Mouse (Mus musculus) heart, postnatal 10 days (tissue): ENCODE measurements at regions not wholly inside any gene's neighbourhood (a gene's known extent, or its start where the extent isn't known, plus 50 kb on each side); places are given as distances from the start of the nearest gene placed in this dataset.
A peak's percentile ranks its signal among the peaks of the same experiment; 100 is the strongest.
"Not testable (repeated sequence)": the region's sequence is repeated elsewhere in the genome, so short reads cannot be mapped to it uniquely, and the experiment has no call there.

ENCODE experiments used
- DNase-seq, 2 experiments: peaks; one replicate each; pipeline ENCODE4 v3.0.0; 2021
- intact Hi-C: fragments of 180-260 bp; cut with DNase I; formaldehyde crosslinking; loops from one replicate; pipeline ENCODE4 v1.15.1; 2025

DNA sequence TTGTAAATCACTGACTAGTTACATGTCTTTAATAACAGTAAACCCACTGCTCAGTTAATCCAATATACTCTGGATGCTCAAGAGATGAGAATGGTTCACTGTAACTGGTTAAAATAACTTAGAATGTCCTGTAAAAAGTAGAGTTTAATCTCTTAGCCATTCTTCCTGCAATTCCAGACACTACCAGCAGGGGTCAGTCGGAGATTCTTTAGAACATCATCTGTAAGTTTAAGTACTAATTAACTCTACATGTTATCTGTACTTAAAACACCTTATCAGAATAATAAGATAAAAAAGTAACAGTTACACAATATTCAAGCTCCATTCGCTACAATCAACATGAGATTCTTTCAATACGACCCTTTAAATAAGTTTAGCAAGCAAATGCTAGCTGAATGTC is 58.7 kb upstream of the Olig3 start:
- peak in 1 of 2 experiments; percentile 11 for DNase-seq
- intact Hi-C loops, result loop anchor here (5.0 kb wide), 2 partner anchors 220 to 395 kb away; no protein-coding TSS in a partner anchor

DNA sequence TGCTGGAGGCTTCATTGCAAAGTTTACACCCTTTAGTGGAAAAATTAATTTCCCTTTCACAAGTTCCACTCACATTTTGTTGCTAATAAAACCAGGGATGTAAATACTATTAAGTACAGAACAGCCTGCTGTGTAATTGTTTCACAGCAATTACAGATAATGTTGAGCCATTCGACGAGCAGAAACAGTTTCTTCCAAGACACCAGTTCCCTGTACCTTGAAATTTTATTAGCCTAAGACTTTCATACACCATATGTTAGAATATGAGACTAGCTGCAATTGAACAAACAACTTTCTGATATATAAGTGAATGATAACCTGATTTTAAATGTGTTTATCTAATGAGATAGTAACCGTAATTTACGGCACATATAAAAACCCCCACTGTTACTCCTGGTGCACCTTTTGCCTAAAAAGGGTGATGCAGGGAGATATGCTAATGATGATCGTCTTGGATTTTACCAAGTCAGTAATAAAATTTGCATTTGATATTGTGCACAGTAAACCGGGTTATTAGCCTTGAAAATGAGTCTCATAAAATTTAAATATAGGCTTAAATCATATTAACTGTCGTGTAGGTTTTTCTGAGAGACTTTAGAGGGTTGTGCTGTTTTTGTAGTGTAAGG is 60.8 kb upstream of the Olig3 start:
- intact Hi-C loops, result loop anchor here (5.0 kb wide), 2 partner anchors 222 to 397 kb away; no protein-coding TSS in a partner anchor
- no peak for DNase-seq

DNA sequence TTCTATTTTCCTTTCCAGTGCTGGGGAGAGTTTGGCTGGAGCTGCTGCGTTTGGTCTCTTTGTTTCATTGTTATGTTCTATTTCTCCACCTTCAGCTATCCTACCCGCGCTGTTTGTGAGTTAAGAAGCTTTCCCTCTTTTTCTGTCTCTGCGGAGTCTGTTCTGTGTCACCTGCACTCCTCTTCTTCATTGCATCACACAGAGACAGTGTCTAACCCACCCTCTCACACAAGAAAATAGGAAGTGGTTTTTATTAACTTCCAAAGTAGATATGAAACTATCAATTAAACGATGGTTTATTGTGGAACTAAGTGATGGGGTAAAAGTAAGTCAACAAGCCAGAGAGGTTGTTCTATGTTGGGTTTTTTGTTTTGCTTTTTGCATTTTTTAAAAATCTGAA is 64.9 kb upstream of the Olig3 start:
- no peak for DNase-seq
- intact Hi-C loops, result no loop called here

DNA sequence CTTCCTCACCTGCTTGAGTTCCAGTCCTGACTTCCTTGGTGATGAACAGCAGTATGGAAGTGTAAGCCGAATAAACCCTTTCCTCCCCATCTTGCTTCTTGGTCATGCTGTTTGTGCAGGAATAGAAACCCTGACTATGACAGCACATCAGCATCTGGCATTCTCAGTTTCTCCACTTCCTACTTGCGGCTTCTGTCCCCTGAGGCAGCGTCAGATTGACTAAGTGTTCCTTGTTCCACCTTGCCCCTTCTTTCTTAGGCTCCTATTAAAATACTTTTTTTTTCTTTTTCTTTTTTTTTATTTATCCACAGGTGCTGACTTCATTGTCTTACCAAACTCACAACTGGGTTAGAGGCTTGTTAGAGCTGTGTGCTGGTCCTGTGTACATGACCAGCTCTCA is 65.3 kb upstream of the Olig3 start:
- intact Hi-C loops, DNase-seq: not testable (repeated sequence)

DNA sequence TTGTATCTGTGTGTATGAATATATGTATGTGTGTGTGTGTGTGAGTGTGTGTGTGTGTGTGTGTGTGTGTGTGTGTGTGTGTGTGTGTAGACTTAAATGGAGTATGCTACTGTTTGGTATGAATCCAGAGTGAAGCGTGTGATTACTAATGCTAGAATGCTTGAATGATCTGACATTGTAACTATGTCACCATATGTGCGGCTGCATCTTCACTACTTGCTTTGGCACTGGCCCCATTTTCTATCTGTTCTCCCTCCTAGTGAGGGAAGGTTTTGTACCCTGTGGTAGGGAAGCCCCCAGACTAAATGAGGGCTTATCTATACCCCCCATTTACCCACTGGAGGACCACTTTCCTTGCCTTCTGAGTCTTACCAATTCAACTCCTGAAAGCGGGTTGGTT is 74.2 kb upstream of the Olig3 start:
- DNase-seq, result no peak
- intact Hi-C loops, result no loop called here

DNA sequence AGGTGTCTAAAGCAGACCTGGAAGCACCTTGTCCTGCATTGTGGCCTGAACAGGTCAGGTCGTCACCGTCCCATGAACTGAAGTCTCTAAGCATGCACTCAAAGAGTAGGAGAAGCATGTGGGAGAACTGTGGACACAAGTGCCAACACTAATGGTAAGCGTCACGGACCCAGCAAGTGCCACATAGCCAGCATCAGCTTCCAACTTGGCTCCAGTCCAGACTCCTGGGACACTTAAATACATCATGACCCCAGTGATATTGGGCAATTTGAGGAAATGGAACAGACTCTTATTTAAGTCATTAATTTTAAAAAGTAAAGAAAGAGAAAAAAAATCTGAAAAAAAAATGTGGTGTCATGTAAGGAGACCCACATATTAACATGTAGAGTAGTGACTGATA is 75.3 kb upstream of the Olig3 start:
- intact Hi-C loops, result no loop called here
- DNase-seq, result no peak

DNA sequence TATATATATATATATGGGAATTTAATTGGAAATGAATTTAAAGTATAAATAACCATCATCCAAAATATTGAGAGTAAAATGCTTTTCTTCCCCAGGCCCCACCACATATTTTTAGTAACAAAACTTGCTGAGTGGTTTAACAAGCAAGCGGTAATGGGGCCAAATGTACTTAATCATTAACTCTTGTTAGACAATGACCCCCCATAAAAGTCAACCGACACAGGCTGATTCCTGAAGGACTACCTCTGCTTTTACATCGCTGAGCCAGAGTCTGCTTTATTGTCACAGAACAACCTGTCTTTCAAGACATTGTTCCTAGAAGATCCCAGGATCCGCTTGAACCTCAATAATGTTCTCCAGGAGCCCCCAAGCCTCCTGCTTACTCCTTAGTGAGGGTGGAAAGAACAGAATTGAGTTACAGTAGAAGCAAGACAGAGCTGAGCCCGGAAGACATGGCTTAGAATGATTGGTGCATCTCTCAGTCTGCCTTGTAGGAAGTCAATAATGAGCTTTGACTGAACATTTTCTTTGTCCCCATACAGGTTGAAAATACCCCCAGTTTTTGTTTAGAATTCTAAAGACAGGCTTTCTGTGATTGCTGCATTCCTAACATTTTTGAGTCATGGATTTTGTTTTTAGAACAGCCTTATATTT is 78.0 kb upstream of the Olig3 start:
- no peak for DNase-seq
- intact Hi-C loops, result no loop called here

DNA sequence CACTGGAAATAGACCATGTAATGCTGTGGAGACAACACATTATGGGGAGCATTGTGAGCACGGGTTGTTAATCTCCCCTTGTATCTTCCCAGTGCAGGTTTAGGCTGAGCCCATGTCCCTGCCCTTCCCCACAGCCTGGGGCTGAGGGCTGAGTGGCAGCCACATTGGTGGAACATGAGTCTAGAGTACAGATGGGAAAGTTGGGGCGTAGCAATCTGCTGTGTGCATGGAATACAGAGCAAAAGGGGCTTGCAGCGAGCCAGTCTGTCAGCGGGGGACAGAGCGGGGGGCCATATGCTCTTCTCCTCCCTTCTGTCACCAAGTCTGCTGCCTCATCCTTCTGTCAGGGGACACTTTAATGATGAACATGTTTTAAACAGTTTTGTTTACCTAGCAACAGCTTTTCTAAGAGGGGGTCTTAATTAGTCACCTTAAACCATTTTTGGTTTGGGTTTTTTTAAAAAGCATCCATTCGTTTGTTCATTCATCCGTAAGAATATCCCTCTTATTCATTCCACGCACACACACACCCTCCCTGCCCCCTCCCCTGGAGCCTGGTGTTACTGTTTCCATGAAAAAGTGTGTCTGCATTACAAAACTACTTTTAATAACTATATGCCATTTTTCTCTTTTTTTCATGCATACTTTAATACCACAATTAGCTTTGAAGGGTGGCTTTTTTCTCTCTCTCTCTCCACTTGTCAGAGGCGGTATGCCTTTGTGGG is 79.1 kb upstream of the Olig3 start:
- intact Hi-C loops, result no loop called here
- no peak for DNase-seq

DNA sequence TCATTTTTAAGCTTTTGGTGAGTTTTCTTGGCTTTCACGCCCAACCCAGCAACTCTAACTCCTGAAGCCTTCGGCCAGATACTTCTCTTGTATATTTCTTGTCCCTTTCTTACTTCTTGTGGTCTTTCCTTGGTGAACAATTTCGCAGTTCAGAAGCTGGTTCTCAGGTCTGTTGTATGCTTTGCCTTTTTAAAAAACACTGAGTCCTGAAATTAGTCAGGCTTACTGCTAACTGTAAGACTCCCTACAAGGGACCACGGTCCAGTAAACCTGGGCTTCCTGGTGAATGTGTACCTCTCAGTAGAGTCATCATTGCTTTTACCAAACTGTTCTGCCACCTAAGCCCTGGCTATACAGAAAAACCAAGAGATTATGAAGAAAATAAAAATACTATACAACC is 81.3 kb upstream of the Olig3 start:
- intact Hi-C loops, result no loop called here
- no peak for DNase-seq

DNA sequence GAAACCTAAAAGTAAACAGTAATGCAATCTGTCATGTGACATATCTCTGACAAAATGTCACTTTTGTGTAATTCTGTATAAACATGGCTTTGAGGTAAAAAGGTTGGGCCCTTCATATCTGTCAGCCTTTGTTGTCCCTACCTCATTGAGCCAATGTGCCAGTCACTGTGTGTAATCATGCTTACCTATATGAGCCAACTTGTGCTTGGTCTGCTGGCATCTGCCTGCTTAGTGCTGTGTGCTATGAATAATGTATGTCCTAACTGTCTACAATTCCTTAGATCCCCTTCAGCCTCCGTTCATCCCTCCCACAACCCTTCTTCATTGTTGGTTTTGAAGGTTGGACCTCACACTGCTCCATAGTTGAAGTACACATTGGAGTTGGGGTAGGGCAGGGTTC is 86.9 kb upstream of the Olig3 start:
- intact Hi-C loops, result no loop called here
- no peak for DNase-seq

DNA sequence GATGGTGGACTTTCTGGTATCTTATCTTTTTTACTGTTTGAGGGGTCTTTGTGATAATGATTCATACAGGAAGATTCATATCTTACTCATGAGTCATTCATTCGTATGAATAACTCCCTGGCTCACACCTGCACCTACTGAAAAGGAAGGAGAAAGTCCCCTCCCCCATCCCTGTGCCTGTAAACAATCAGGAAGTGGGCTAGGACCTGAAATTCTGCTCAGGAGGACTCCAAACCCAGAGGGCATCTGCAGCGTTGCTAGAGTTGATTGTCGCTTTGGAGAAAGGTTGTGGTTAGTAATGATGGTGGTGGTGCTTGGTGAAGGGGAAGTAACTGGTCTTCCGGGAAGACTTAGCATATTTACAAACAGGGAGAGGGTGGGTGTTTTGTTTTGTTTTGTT is 88.3 kb upstream of the Olig3 start:
- intact Hi-C loops, result no loop called here
- DNase-seq, result no peak

DNA sequence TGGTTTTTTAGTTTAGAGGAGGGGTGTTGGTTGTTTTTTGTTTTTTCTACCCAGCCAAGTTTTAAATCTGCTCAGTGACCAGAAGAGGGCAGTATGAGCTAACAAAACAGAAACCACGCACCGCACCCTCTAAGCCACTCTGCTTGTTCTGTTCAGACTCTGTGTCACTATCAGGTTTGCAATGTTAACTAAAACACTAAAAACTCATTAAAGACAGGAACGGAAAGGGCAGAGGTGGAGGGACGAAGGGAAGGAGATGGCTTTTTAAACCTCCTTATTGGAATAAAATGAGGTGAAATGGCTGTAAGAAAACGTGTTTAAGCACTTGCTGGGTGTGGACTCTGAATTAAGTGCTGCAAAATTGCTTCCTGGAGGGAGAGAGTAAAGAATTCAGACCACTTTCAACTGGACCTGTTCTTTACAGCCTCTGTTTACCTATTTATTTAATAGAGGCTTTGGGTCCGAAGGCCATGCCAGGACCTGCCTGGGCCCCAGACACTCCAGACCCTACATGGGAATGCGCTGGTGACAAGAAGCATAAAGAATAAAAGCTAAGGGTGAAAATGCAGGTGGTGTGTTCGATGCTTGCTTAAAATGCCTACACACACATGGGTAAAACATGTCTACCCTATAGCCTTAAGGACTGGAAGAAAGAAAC is 116.1 kb upstream of the Olig3 start:
- intact Hi-C loops, result loop anchor here (1.0 to 5.0 kb wide), 5 partner anchors 277 to 667 kb away; partner anchors contain the start of gene Pex7
- DNase-seq, result peak; percentile 47 to 64

DNA sequence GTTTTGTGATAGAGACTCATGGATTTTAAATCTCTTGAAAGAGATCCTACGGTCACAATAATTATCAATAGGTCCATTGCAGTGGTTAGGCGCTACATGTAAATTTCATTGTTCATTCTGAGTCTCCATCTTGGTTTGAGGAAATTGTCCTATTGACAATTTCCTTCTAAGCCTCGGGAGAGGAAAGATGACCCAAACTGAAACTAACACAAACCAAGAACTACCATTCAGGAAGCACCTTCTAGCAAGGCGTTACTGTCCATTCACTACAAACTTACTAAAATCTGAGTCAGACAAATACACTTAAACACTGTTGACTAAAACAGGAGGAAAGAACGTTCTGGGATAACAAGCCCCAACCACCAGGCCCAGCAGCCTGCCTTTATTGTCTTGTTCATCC is 140.1 kb upstream of the Olig3 start:
- DNase-seq, result no peak
- intact Hi-C loops, result no loop called here

DNA sequence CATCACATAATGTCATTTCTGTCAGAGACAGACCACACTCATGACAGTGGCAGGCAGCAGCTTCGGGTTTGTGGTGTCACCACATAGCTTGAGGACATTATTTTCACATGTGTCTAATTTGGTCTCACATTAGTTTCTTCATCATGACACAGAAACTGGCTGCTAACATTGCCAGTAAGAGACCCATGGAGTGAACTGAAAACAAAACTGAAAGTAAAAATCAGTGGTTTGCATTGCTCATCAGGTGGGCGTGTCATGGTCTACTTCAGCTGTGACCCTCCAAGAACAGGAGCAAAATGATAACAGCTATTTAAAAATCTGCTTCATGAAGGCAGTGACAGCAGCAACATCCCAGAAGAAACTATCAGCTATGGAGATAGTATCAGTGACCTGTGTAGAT is 146.6 kb upstream of the Olig3 start:
- intact Hi-C loops, result no loop called here
- no peak for DNase-seq

DNA sequence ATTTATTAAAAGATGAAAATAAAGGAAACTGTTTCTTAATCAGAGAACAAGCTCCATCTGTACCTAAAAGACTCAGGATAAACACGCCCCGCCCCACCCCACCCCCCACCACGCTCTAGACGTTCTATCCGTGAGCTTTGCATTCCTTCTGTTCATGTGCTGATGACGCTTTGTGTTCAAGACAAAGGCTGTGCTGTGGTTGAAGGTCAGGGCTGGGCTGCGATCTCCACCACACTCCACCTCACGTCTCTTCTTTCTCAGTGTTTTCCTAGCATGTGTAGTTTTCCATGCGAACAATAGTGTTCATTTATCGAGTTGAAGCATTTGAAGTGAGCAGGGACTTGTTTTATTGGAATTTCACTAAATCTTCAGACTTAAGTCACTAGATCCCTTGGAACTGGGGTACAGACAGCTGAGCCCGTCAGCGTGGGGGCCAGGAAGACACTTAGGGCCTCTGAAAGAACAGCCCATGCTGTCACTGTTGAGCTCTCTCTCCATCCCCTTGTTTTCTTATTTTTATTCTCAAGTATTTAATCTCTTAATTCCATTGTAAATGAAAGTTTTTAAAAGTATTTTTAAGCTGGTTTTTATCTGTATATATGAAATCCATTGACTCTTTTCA is 148.1 kb upstream of the Olig3 start:
- intact Hi-C loops, result no loop called here
- DNase-seq, result no peak

DNA sequence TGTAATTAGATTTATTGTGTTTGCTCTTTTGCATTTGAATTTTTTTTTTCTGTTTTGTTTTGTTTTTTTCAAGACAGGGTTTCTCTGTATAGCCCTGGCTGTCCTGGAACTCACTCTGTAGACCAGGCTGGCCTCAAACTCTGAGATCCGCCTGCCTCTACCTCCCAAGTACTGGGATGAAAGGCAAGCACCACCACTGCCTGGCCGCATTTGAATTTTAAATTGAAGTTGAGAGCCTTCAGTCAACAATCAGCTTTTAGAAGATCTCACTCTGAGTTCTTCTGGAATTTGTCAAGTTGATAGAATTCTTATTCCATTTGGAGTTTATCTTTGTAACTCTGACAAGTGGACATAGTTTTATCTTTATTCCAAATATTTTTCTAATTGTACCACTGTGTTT is 148.8 kb upstream of the Olig3 start:
- DNase-seq, result no peak
- intact Hi-C loops, result no loop called here

DNA sequence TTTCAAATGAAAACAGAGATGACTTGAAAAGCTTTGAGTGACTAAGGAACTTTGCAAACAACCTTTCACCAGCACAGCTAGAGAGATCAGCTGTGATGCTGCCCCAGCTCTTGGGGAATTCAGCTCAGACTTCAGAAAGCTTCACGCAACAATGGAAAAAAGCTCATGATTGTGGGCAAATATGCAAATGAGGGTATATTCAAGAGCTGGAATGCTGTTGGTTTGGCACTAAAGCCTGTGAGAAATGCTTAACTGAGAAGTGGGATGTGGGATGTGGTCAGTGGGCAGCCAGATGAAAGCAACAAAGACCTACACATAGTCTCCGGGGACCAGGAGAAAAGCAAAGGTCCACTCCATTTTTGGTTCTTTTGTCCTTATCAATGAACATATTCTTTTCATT is 156.0 kb upstream of the Olig3 start:
- DNase-seq, result no peak
- intact Hi-C loops, result no loop called here

DNA sequence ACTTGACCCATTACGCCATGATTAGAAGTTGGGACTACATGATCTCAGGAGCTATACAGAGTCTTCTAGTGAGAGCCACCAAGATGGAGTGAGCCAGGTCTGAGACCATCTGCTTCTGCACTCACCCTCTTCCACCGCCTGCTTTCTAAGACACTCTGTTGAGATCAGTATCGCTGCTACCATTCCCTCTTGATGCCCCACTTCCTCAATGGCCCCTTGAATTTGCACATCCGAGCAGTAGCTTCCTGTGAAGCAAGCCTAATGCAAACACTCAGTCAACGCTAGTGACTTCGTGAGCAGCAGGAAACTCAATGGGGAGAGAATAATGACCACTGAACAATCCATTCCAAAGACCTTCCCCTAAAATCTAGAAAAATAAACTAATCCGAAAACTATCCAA is 160.7 kb upstream of the Olig3 start:
- intact Hi-C loops, result no loop called here
- DNase-seq, result no peak

DNA sequence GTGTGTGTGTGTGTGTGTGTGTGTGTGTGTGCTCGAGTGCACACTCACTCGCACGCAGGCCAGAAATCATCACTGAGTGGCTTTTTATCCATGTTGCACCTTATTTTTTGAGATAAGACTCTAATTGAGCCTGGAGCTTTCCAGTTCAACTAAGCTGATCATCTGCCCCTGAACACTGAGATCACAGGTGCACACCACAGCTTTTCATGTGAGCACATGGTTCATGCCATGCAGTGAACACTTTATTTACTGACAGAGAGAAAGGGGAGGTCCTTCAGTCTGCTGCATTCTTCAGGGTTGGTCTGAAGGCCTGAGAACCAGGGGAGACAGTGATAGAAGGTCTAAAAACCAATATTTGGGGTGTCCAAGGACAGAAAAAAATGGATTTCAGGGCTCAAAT is 161.7 kb upstream of the Olig3 start:
- intact Hi-C loops, result no loop called here
- DNase-seq, result no peak

DNA sequence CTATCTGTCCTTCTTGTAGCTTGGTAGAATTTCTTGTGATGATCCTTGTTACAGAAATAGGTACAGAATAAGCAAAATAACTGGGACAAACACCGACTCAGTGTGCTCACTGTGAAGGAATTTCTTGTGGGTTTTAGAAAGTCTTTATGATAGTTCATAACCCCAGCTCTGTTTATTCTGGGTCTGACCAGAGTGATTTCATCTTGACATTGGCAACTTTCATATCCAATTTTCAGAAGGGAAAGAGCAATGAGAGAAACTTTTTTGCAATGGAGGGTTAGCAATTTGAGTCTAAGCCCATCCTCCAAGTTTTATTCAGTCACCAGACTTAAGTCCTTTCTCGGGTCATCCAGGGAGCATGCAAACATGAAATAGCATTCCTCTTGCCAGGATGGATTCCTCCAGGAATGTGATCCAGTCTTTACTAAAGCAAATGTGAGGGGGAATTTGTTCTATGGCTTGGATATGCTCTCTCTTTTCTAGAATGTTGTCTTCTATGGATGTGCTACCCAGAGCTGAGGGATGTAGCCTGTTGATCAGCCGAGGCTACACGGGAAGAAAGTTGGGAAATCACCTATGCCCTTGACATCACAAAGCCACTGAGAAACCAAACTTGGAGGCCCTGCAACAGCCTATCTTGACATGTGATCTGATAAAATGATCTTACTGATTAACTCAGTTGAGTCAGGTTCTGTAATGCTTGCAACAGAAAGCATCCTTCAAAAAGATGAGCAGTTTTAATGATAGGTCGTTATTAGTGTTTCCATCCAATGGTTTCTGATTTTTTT is 163.2 kb upstream of the Olig3 start:
- no peak for DNase-seq
- intact Hi-C loops, result no loop called here
